Mouse (Mus musculus) gastrocnemius, postnatal 36 days (tissue): ENCODE results near the gene Gm11084. TPM values are rescaled to one million over a fixed set of nuclear protein-coding genes. Genes with fewer than 3 reads are reported as not detected.

Experiments used
- DNase-seq, 2 experiments: peaks; one replicate each; pipeline ENCODE4 v3.0.0; 2022
- intact Hi-C: fragments of 180-260 bp; cut with DNase I; formaldehyde crosslinking; loops from one replicate; pipeline ENCODE4 v1.15.1; 2025
- microRNA-seq, 2 experiments: library from miRNA; unstranded; fragments of <30 nt; microRNA quantifications; one replicate each; pipeline ENCODE4 v1.2.0; 2021
- total RNA-seq, 2 experiments: library from RNA; stranded (reverse); gene quantifications; 2 replicates each; pipeline ENCODE4 v1.2.3; 2021

The Gm11084 gene
- total RNA-seq, 2 experiments from 2014 or later = not detected

DNA sequence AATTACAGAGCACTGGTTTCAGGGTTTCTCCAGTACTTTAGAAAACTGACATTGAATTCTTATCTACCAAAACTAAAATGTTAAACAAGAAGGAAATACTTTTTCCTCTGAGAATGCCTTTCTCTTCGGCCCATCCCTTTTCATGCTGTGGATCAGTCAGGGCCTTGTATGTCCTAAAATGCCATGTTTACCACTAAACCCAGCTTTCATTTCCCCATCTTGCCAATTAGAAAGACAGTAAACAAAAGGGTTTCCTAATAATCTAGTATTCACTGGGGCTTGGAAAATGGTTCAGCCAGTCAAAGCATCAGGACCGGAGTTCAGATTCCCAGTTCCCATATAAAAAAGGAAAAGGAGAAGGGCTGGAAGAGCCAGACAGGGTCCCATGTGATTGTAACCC lies 21.1 kb downstream of the Gm11084 start:
- no peak for DNase-seq
- intact Hi-C loops = no loop called here

DNA sequence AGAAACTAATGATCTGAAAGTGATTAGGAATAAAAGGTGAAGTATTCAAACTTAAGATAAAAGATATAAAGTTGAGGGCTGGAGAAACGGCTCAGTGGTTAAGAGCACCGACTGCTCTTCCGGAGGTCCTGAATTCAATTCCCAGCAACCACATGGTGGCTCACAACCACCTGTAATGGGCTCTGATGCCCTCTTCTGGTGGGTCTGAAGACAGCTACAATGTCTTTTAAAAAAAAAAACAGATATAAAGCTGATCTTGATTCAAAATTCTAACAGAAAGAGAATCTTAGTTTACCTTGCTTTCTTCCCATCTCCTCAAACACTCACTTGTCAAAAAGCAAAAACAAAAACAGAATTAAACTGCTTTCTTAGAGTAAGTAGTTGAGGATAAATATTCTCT lies 30.1 kb downstream of the Gm11084 start:
- no peak for DNase-seq
- intact Hi-C loops = no loop called here

DNA sequence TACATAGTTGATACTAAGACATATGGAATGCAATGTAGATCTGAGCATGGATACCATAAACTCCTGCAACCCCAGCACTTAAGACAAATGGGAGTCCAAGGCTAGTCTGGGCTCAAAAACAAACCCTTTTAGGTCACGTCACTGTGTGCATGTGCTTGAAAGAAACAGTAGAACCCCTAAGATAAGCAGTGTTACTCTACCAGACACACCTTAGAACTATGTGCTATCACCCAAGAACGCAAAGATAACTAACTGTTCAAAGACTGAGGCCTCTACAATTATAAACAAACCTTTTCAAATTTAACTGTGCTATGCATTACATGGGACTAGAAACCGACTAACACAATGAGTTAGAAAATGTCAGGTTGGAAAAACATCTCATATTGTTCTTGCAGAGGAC lies 33.5 kb downstream of the Gm11084 start:
- intact Hi-C loops = no loop called here
- no peak for DNase-seq

DNA sequence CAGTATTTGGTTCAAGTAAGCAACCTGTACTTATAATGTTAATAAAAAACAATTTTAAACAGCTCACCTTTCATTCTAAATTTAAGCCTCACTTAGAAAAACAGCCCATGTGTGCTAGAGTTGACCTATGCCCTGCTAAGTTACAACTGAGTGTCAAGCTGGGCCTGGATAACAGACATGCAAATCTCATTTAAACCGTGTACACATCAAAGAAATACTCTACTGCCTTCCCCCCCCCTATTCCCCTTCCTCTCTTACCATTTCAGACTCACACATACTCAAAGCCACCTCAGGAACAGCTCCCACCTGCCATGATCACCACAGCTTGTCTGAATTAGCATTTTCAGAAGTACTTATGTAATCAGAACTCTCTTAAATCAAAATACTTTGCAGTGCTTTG lies 50.6 kb downstream of the Gm11084 start:
- DNase-seq = no peak
- intact Hi-C loops = no loop called here

DNA sequence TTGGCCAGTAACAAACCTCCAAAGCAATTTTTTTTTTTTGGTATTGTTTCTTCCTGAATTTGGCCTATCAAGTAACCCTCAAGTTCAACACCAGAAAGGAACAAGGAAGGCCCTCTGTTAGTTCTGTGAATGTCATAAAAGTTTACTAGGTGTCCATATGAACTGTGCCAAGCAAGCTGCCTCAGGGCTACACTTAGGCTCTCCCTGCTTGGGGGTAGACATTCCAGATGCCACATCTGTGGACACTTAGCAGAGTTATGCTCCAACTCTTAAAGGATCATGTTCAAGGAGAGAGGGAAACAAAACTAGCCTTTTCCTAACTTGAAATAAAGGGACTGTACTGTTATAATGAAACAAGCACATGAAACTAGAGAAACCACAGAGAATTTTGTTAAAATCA lies 54.3 kb downstream of the Gm11084 start:
- DNase-seq = no peak
- intact Hi-C loops = loop anchor here (5.0 kb wide), 1 partner anchor 195 kb away; no protein-coding TSS in a partner anchor

DNA sequence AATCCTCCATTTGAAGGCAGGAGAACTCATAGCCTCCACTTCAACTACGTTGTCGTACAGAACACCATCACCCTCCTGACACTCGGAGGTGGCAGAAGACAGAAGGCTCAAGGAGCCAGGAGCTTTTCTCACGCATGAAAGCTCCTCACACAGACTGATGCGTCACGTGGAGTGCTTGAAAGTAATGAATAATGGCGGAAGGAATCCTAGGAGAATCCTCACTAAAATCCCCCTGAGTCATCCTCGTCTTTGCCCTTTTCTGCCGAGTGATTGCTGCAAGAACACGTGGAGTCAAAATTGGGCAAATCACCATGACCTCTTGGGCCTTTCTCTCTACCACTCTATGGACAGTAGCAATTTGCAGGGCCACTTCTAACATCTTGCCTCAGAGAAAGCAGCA lies 61.5 kb downstream of the Gm11084 start:
- intact Hi-C loops = no loop called here

More for the DNA sequence above, 61.5 kb downstream of the Gm11084 start:
- no peak for DNase-seq

Small RNA genes within 50 kb of the gene (microRNA-seq; reads per million reads assigned to microRNA genes)
- 0 reads per million in 2 experiments for gene Gm25960

Other genes with a start within 250 kb of the Gm11084 start
- gene Sp3, start 6.3 kb downstream of the Gm11084 start, total RNA-seq = 10 to 100 TPM; 19.7 to 21.1 TPM
- 10 to 100 TPM; 57.5 to 59.7 TPM for gene Ola1, start 232.2 kb upstream of the Gm11084 start, total RNA-seq